Mouse (Mus musculus) thymus, postnatal 10 days (tissue): ENCODE data around the gene Nudt6.

Experiments used
- DNase-seq, 2 experiments: peaks; one replicate each; pipeline ENCODE4 v3.0.0; 2021; ENCODE audit warnings: low spot score in 2 of 2

Gene Nudt6

GRCm38 (mm10) chr3:37383096-37383765, 36.8 kb downstream of the Nudt6 start:
- DNase-seq: no peak

GRCm38 (mm10) chr3:37381457-37381856, 38.6 kb downstream of the Nudt6 start:
- DNase-seq: no peak

GRCm38 (mm10) chr3:37379930-37380881, 39.8 kb downstream of the Nudt6 start:
- DNase-seq: no peak

GRCm38 (mm10) chr3:37379201-37379600, 40.8 kb downstream of the Nudt6 start:
- DNase-seq: no peak

- DNase-seq: no peak
These were observed 41.6 kb downstream of the Nudt6 start for GRCm38 (mm10) chr3:37378412-37378811.

- no peak for DNase-seq
These were observed 42.1 kb downstream of the Nudt6 start for GRCm38 (mm10) chr3:37377926-37378325.

GRCm38 (mm10) chr3:37373712-37374111, 46.3 kb downstream of the Nudt6 start:
- DNase-seq: no peak

GRCm38 (mm10) chr3:37370407-37370806, 49.6 kb downstream of the Nudt6 start:
- no peak for DNase-seq

- no peak for DNase-seq
These were observed 53.5 kb downstream of the Nudt6 start for GRCm38 (mm10) chr3:37366381-37367053.

- no peak for DNase-seq
These were observed 54.0 kb downstream of the Nudt6 start for GRCm38 (mm10) chr3:37365976-37366375.

- no peak for DNase-seq
These were observed 54.9 kb downstream of the Nudt6 start for GRCm38 (mm10) chr3:37365144-37365543.

- DNase-seq: no peak
These were observed 59.3 kb downstream of the Nudt6 start for GRCm38 (mm10) chr3:37360729-37361128.
